Mouse (Mus musculus) G1E (cell line): ENCODE results near the gene Uggt1.

Source experiments
- CTCF ChIP-seq: IDR thresholded peaks from 2 replicates; pipeline ENCODE4 v1.5.1; 2012; ENCODE audit warnings: low read depth, low read length, inconsistent platforms, mixed read lengths
- GATA1 ChIP-seq: IDR thresholded peaks from 2 replicates; pipeline ENCODE4 v1.6.1; 2012; ENCODE audit warnings: borderline replicate concordance, low read length, inconsistent platforms, mixed read lengths
- GATA2 ChIP-seq: IDR thresholded peaks from 2 replicates; pipeline ENCODE4 v1.6.1; 2012; ENCODE audit warnings: low read depth, low read length, inconsistent platforms, borderline replicate concordance
- POLR2AphosphoS5 ChIP-seq: IDR thresholded peaks from 2 replicates; pipeline ENCODE4 v1.6.1; 2012; ENCODE audit warnings: low read depth, low read length, inconsistent platforms; ENCODE audit not compliant: insufficient replicate concordance
- TAL1 ChIP-seq: conservative IDR thresholded peaks from 2 replicates; pipeline ENCODE4 v1.6.1; 2012; ENCODE audit warnings: low read depth, low read length, inconsistent platforms, mixed read lengths

GRCm38 (mm10) chr1:36133041-36133440 lies 111.5 kb downstream of the Uggt1 start:
- TF ChIP-seq CTCF, result no peak
- no peak for TF ChIP-seq GATA1
- no peak for TF ChIP-seq POLR2AphosphoS5
- no peak for TF ChIP-seq TAL1
- TF ChIP-seq GATA2, result no peak
